Mouse (Mus musculus): ENCODE measurements around the gene Zfp605. TPM values are rescaled to one million over a fixed set of nuclear protein-coding genes. Genes with fewer than 3 reads are reported as not detected.

The Zfp605 gene
- polyA plus RNA-seq, 1 experiment: 9.8 TPM

DNA sequence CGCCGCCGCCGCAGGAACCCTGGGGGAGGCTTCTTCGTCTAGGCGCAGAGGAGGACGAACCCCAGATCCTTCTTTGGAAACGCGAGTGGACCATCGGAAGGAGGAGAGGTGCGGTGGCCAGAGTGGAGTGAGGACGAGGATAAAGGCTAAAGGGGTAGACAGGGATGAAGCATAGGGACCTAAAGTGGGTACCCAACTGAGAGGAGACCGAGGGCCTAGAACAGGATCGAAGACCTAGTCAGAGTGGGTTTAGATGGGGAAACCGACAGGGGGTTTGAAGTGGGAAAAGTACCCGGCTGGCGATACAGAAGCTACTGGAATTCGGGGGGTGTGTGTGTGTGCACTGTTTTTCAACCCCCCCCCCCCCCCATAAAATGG, 26.2 kb downstream of the Zfp605 start:
- no peak for TF ChIP-seq EP300 (IDR thresholded peaks at IDR 0.05; ENCODE audit: insufficient read depth, low read depth, low read length)
- TF ChIP-seq POLR2A (IDR thresholded peaks at IDR 0.05; ENCODE audit: insufficient read depth, low read length): no peak
- TF ChIP-seq CTCF (IDR thresholded peaks at IDR 0.05; ENCODE audit: low read depth, low read length): no peak
- Histone ChIP-seq H3K36me3 (ENCODE audit: control insufficient read depth, insufficient read depth, low read length, poor library complexity, severe bottlenecking) (0 out of 2 replicates have a peak, but pooled peaks cover 3% of the 10 kb centered on the region), H3K4me1 (ENCODE audit: control insufficient read depth, insufficient read depth, low read length) (no peaks in the 10 kb centered on the region), H3K4me3 (ENCODE audit: low read depth, low read length) (peak overlapping the region; percentile 96), H3K9ac (ENCODE audit: low read depth, poor library complexity, severe bottlenecking) (peak overlapping the region; percentile 69), H3K9me3 (replicated peaks; ENCODE audit: control insufficient read depth, insufficient read depth, low read length, poor library complexity, severe bottlenecking) (peaks cover 18% of the 10 kb centered on the region), H3K27ac (ENCODE audit: insufficient read depth, low read length) (no peak overlapping the region), H3K27me3 (ENCODE audit: control insufficient read depth, insufficient read depth, low read length, poor library complexity, severe bottlenecking) (no peaks in the 10 kb centered on the region)

DNA sequence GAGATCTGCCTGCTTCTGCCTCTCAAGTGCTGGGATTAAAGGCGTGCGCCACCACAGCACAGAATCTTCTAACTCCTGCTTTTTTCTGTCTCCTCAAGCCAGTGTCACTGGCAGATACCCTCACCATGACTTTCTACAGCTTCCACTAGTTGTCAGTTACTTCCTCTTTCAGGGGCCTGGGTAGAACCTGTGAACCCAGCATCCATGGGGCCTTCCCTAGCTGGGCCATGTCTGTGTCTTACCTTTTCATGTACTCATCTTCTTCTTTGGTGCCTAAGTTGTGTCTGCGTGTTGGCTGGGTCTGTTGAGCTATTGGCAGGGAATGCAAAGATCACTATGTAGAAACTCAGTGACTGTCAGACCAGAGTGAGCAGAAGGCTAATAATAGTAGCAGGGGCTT, 27.9 kb downstream of the Zfp605 start:
- H3K27ac ChIP-seq (ENCODE audit: insufficient read depth, low read length): no peak overlapping the region
- no peaks in the 10 kb centered on the region for H3K27me3 ChIP-seq (ENCODE audit: control insufficient read depth, insufficient read depth, low read length, poor library complexity, severe bottlenecking)
- TF ChIP-seq CTCF (IDR thresholded peaks at IDR 0.05; ENCODE audit: low read depth, low read length) (no peak), EP300 (IDR thresholded peaks at IDR 0.05; ENCODE audit: insufficient read depth, low read depth, low read length) (no peak), POLR2A (IDR thresholded peaks at IDR 0.05; ENCODE audit: insufficient read depth, low read length) (no peak)
- no peaks in the 10 kb centered on the region for H3K4me1 ChIP-seq (ENCODE audit: control insufficient read depth, insufficient read depth, low read length)
- H3K9ac ChIP-seq (ENCODE audit: low read depth, poor library complexity, severe bottlenecking): no peak overlapping the region
- H3K4me3 ChIP-seq (ENCODE audit: low read depth, low read length): no peak overlapping the region
- peaks cover 12% of the 10 kb centered on the region for H3K9me3 ChIP-seq (replicated peaks; ENCODE audit: control insufficient read depth, insufficient read depth, low read length, poor library complexity, severe bottlenecking)
- 0 out of 2 replicates have a peak, but pooled peaks cover 3% of the 10 kb centered on the region for H3K36me3 ChIP-seq (ENCODE audit: control insufficient read depth, insufficient read depth, low read length, poor library complexity, severe bottlenecking)

DNA sequence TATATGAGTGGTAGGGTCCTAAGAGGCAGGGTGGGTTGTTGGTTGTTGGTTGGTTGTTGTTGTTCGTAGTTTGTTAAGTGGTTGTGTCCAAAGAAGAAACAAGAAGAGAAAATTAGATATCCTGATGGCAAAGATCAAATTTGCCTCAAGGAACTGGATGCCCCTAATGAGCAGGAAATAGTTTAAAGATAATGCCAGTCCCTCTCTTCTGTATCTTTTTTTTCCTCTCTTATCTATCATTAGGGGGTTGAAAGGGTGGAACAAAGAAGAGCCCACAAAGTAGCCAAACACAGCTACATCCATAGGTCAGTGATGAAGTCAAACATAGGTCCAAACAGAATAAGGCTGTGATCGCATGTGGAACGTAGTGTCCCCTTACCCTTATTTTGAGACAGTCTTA, 29.4 kb downstream of the Zfp605 start:
- Histone ChIP-seq H3K4me3 (ENCODE audit: low read depth, low read length) (no peak overlapping the region), H3K4me1 (ENCODE audit: control insufficient read depth, insufficient read depth, low read length) (no peaks in the 10 kb centered on the region), H3K36me3 (ENCODE audit: control insufficient read depth, insufficient read depth, low read length, poor library complexity, severe bottlenecking) (peaks cover 7% of the 10 kb centered on the region), H3K9me3 (replicated peaks; ENCODE audit: control insufficient read depth, insufficient read depth, low read length, poor library complexity, severe bottlenecking) (peaks cover under 1% of the 10 kb centered on the region; the same call in 1 of the 2 replicates), H3K27ac (ENCODE audit: insufficient read depth, low read length) (no peak overlapping the region), H3K27me3 (ENCODE audit: control insufficient read depth, insufficient read depth, low read length, poor library complexity, severe bottlenecking) (no peaks in the 10 kb centered on the region), H3K9ac (ENCODE audit: low read depth, poor library complexity, severe bottlenecking) (no peak overlapping the region)
- no peak for TF ChIP-seq POLR2A (IDR thresholded peaks at IDR 0.05; ENCODE audit: insufficient read depth, low read length)
- no peak for TF ChIP-seq EP300 (IDR thresholded peaks at IDR 0.05; ENCODE audit: insufficient read depth, low read depth, low read length)
- TF ChIP-seq CTCF (IDR thresholded peaks at IDR 0.05; ENCODE audit: low read depth, low read length): no peak

DNA sequence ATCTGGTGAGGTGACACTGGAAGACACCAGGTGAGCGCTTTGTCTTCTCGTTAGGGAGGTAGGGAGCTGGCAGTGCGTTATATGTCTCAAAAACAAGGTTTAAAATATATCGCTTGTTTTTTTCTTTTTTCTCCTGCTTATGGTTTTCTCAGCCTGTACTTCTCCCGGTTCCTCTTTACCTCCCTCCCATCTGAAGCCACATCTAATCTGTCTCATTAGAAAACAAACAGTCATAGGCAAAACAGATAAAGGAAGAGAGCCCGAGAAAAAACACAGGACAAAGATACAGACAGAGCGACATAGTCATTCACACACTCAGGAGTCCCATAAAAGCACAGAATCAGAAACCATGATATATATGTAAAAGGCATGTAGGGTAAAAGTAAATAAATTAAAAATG, 30.5 kb downstream of the Zfp605 start:
- H3K9ac ChIP-seq (ENCODE audit: low read depth, poor library complexity, severe bottlenecking): no peak overlapping the region
- H3K27ac ChIP-seq (ENCODE audit: insufficient read depth, low read length): no peak overlapping the region
- no peak overlapping the region for H3K4me3 ChIP-seq (ENCODE audit: low read depth, low read length)
- H3K27me3 ChIP-seq (ENCODE audit: control insufficient read depth, insufficient read depth, low read length, poor library complexity, severe bottlenecking): no peaks in the 10 kb centered on the region
- H3K9me3 ChIP-seq (replicated peaks; ENCODE audit: control insufficient read depth, insufficient read depth, low read length, poor library complexity, severe bottlenecking): no peaks in the 10 kb centered on the region
- H3K36me3 ChIP-seq (ENCODE audit: control insufficient read depth, insufficient read depth, low read length, poor library complexity, severe bottlenecking): peaks cover 16% of the 10 kb centered on the region
- no peaks in the 10 kb centered on the region for H3K4me1 ChIP-seq (ENCODE audit: control insufficient read depth, insufficient read depth, low read length)
- TF ChIP-seq CTCF (IDR thresholded peaks at IDR 0.05; ENCODE audit: low read depth, low read length): no peak
- TF ChIP-seq POLR2A (IDR thresholded peaks at IDR 0.05; ENCODE audit: insufficient read depth, low read length): no peak
- no peak for TF ChIP-seq EP300 (IDR thresholded peaks at IDR 0.05; ENCODE audit: insufficient read depth, low read depth, low read length)

DNA sequence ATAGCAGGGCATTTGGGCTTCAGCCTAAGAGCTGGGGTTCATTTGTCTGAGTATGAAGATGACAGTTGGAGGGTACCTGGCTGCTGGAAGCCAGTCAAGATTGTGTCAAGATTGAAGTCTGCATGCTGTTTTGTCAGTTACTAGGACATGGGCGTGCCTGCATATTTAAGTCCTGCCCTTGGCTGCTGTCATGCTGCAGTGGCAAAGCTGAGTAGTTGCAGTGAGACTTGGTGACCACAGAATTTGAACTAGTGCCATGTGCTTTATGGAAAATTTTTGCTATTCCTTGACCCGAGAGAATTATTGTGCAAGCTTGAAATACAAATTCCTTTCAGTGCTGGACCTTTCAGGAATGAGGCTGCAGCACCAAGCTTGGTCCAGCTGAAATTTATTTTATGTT, 32.4 kb downstream of the Zfp605 start:
- no peaks in the 10 kb centered on the region for H3K27me3 ChIP-seq (ENCODE audit: control insufficient read depth, insufficient read depth, low read length, poor library complexity, severe bottlenecking)
- no peaks in the 10 kb centered on the region for H3K9me3 ChIP-seq (replicated peaks; ENCODE audit: control insufficient read depth, insufficient read depth, low read length, poor library complexity, severe bottlenecking)
- H3K4me1 ChIP-seq (ENCODE audit: control insufficient read depth, insufficient read depth, low read length): no peaks in the 10 kb centered on the region
- H3K27ac ChIP-seq (ENCODE audit: insufficient read depth, low read length): no peak overlapping the region
- H3K4me3 ChIP-seq (ENCODE audit: low read depth, low read length): no peak overlapping the region
- peaks cover 23% of the 10 kb centered on the region for H3K36me3 ChIP-seq (ENCODE audit: control insufficient read depth, insufficient read depth, low read length, poor library complexity, severe bottlenecking)
- H3K9ac ChIP-seq (ENCODE audit: low read depth, poor library complexity, severe bottlenecking): no peak overlapping the region
- TF ChIP-seq EP300 (IDR thresholded peaks at IDR 0.05; ENCODE audit: insufficient read depth, low read depth, low read length) (no peak), POLR2A (IDR thresholded peaks at IDR 0.05; ENCODE audit: insufficient read depth, low read length) (no peak), CTCF (IDR thresholded peaks at IDR 0.05; ENCODE audit: low read depth, low read length) (no peak)

DNA sequence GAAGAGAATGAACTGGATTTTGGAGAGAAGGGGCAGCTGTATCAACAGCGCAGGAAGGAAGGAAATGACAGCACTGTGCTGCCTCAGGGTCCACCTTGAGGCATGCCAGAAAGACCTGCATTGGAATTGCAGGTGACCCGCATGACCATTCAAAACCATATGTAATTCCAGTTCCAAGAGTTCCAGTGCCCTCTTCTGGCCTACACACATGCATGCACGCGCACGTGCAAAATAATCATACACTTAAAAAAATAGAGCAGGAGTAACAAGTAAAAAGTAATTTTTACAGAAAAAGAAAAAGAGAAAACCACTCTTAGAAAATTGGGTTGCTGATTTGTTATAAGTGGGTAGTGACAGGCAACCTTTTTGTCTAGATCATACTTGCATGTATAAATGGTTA, 33.1 kb downstream of the Zfp605 start:
- H3K4me1 ChIP-seq (ENCODE audit: control insufficient read depth, insufficient read depth, low read length): no peaks in the 10 kb centered on the region
- no peaks in the 10 kb centered on the region for H3K27me3 ChIP-seq (ENCODE audit: control insufficient read depth, insufficient read depth, low read length, poor library complexity, severe bottlenecking)
- no peak overlapping the region for H3K9ac ChIP-seq (ENCODE audit: low read depth, poor library complexity, severe bottlenecking)
- no peaks in the 10 kb centered on the region for H3K9me3 ChIP-seq (replicated peaks; ENCODE audit: control insufficient read depth, insufficient read depth, low read length, poor library complexity, severe bottlenecking)
- TF ChIP-seq CTCF (IDR thresholded peaks at IDR 0.05; ENCODE audit: low read depth, low read length): no peak
- no peak for TF ChIP-seq POLR2A (IDR thresholded peaks at IDR 0.05; ENCODE audit: insufficient read depth, low read length)
- TF ChIP-seq EP300 (IDR thresholded peaks at IDR 0.05; ENCODE audit: insufficient read depth, low read depth, low read length): no peak
- H3K27ac ChIP-seq (ENCODE audit: insufficient read depth, low read length): no peak overlapping the region
- H3K36me3 ChIP-seq (ENCODE audit: control insufficient read depth, insufficient read depth, low read length, poor library complexity, severe bottlenecking): peaks cover 26% of the 10 kb centered on the region
- no peak overlapping the region for H3K4me3 ChIP-seq (ENCODE audit: low read depth, low read length)

Data from ES-Bruce4 (cell line).